Mouse (Mus musculus) heart, embryonic 12.5 days (tissue): ENCODE measurements around the gene Cdc42se2. TPM values are rescaled to one million over a fixed set of nuclear protein-coding genes. Genes with fewer than 3 reads are reported as not detected.

Experiments used
- ATAC-seq: fragments of 200-750 bp; cut with Nextera tagmentation; 2 replicates; pipeline ENCODE4 v1.8.0; 2017; ENCODE audit warnings: moderate TSS enrichment, moderate library complexity; ENCODE audit not compliant: insufficient number of reproducible peaks, low FRiP score
- H3K27ac ChIP-seq: fragments of 300-500 bp; sonication (generic); 2 replicates; pipeline ENCODE4 v1.5.1; 2016; ENCODE audit warnings: mild to moderate bottlenecking, moderate library complexity; ENCODE audit not compliant: poor library complexity, severe bottlenecking
- H3K27me3 ChIP-seq: fragments of 300-500 bp; sonication (generic); replicated peaks from 2 replicates; pipeline ENCODE4 v1.6.1; 2016; ENCODE audit warnings: mild to moderate bottlenecking, moderate library complexity
- H3K36me3 ChIP-seq: fragments of 300-500 bp; sonication (generic); 2 replicates; pipeline ENCODE4 v1.6.1; 2016; ENCODE audit warnings: mild to moderate bottlenecking, moderate library complexity
- H3K4me1 ChIP-seq: fragments of 300-500 bp; sonication (generic); replicated peaks from 2 replicates; pipeline ENCODE4 v1.6.1; 2016; ENCODE audit warnings: mild to moderate bottlenecking
- H3K4me2 ChIP-seq: fragments of 300-500 bp; sonication (generic); 2 replicates; pipeline ENCODE4 v1.6.1; 2016; ENCODE audit warnings: mild to moderate bottlenecking, moderate library complexity
- H3K4me3 ChIP-seq: fragments of 300-500 bp; sonication (generic); 2 replicates; pipeline ENCODE4 v1.5.1; 2016; ENCODE audit warnings: mild to moderate bottlenecking
- H3K9ac ChIP-seq: fragments of 300-500 bp; sonication (generic); 2 replicates; pipeline ENCODE4 v1.6.1; 2016; ENCODE audit warnings: mild to moderate bottlenecking, moderate library complexity
- H3K9me3 ChIP-seq: fragments of 300-500 bp; sonication (generic); replicated peaks from 2 replicates; pipeline ENCODE4 v1.6.1; 2016; ENCODE audit warnings: mild to moderate bottlenecking, moderate library complexity
- WGBS: fragments of 180-500 bp; shearing (Covaris S2); methylation state at CpG from one replicate; pipeline ENCODE4 v1.1.7; 2016; 5-methylcytosine and 5-hydroxymethylcytosine counted together
- polyA plus RNA-seq: library from polyadenylated mRNA; unstranded; fragments of >200 nt; fragmentation: Nextera tagmentation; extraction: Ambion mirVana; gene quantifications from 2 replicates; pipeline ENCODE4 v1.2.1, GENCODE M21; 2016

Cdc42se2 gene
- polyA plus RNA-seq, 1 experiment from 2014 or later, result 68.9 TPM

- H3K9ac ChIP-seq, result no peak overlapping the region
- ATAC-seq, result no peak
- H3K9me3 ChIP-seq, result no peaks in the 10 kb centered on the region
- no peaks in the 10 kb centered on the region for H3K36me3 ChIP-seq
- H3K4me2 ChIP-seq, result no peak overlapping the region
- WGBS, result 48% methylated on average over 4 of the region's 4 CpGs
- peak overlapping the region; percentile 64; the same call in 1 of the 2 replicates for H3K27ac ChIP-seq
- peaks cover 55% of the 10 kb centered on the region for H3K4me1 ChIP-seq
- no peak overlapping the region for H3K4me3 ChIP-seq
- no peaks in the 10 kb centered on the region for H3K27me3 ChIP-seq
These were observed 10.6 kb downstream of the Cdc42se2 start for GRCm38 (mm10) chr11:54776735-54777333.

- Histone ChIP-seq H3K4me1 (peaks cover 55% of the 10 kb centered on the region), H3K4me2 (peak overlapping the region; percentile 23; the same call in 1 of the 2 replicates)
These were observed 11.1 kb downstream of the Cdc42se2 start for GRCm38 (mm10) chr11:54776367-54776701.

GRCm38 (mm10) chr11:54775628-54776366 lies 11.7 kb downstream of the Cdc42se2 start:
- Histone ChIP-seq H3K27me3 (no peaks in the 10 kb centered on the region), H3K9me3 (no peaks in the 10 kb centered on the region), H3K9ac (no peak overlapping the region), H3K27ac (peak overlapping the region; percentile 64), H3K4me3 (no peak overlapping the region), H3K4me2 (peak overlapping the region; percentile 23; the same call in 1 of the 2 replicates), H3K36me3 (no peaks in the 10 kb centered on the region), H3K4me1 (peaks cover 55% of the 10 kb centered on the region)
- WGBS, result 40% methylated on average over 4 of the region's 4 CpGs
- ATAC-seq, result no peak

More at GRCm38 (mm10) chr11:54776367-54776701, 11.1 kb downstream of the Cdc42se2 start:
- H3K9me3 ChIP-seq, result no peaks in the 10 kb centered on the region
- no peaks in the 10 kb centered on the region for H3K27me3 ChIP-seq
- peak overlapping the region; percentile 64 for H3K27ac ChIP-seq
- no peak overlapping the region for H3K4me3 ChIP-seq
- no peak overlapping the region for H3K9ac ChIP-seq
- no peak for ATAC-seq
- H3K36me3 ChIP-seq, result no peaks in the 10 kb centered on the region
- 49% methylated on average over 2 of the region's 2 CpGs for WGBS

DNA sequence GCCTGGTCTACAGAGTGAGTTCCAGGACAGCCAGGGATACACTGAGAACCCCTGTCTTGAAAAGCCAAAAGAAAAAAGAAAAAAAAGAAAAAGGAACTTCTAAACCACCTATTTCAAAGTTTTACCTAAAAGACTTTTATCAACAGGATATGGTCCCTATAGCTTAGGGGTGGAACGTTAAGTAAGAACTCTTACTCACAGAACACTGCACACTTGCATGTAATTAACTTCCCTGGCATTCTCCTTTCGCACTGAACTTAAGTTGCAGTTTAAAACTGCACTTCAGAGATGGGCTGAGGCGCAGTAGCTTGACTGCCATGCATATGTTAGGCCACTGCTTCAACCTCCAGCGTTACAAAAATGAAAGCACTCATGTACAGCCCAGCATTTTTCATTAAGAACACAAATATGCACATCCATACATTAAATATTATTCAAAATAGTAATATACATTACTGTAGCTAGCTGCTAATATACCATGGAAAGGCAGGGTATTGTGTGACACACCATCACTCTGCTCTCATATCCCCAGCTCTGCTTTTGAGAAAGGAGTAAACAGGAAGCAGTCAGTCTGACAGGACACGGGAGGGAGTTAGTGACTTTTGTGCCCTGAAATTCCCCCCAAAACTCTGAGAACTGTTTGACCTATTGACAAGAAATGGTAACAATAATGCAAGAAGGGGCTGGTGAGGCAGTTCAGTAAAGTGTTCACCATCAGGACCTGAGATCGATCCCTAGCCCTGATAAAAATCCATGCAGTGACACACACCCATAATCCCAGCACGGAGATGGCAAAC lies 13.0 kb downstream of the Cdc42se2 start:
- no peak for ATAC-seq
- Histone ChIP-seq H3K27ac (no peak overlapping the region), H3K4me3 (no peak overlapping the region), H3K4me2 (no peak overlapping the region), H3K4me1 (peaks cover 57% of the 10 kb centered on the region), H3K36me3 (no peaks in the 10 kb centered on the region), H3K27me3 (no peaks in the 10 kb centered on the region), H3K9me3 (no peaks in the 10 kb centered on the region), H3K9ac (no peak overlapping the region)
- WGBS, result 71% methylated on average over 7 of the region's 7 CpGs

- Histone ChIP-seq H3K4me3 (no peak overlapping the region), H3K4me2 (no peak overlapping the region), H3K36me3 (no peaks in the 10 kb centered on the region), H3K9me3 (no peaks in the 10 kb centered on the region), H3K4me1 (peaks cover 41% of the 10 kb centered on the region), H3K27ac (no peak overlapping the region), H3K9ac (no peak overlapping the region), H3K27me3 (no peaks in the 10 kb centered on the region)
- no peak for ATAC-seq
These were observed 15.9 kb downstream of the Cdc42se2 start for GRCm38 (mm10) chr11:54771549-54771948.

DNA sequence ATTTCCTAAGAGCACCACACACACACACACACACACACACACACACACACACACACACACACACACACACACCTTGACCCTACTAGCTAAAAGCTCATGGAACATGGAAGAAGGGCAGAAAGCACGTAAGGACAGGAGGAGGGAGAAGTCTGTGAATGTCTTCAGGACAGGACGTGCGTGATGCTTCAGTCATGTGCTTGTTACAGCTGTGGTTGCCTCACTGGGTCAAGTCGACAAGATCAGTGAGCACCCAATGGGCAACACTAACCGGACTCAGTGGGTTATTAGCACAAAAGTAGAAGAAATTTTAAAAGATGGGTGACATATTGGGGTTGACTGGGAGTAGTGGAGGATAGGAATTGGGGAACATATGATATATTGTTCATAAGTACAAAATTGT lies 17.6 kb downstream of the Cdc42se2 start:
- no peak overlapping the region for H3K9ac ChIP-seq
- H3K27me3 ChIP-seq, result no peaks in the 10 kb centered on the region
- H3K9me3 ChIP-seq, result no peaks in the 10 kb centered on the region
- H3K4me2 ChIP-seq, result no peak overlapping the region
- 83% methylated on average over 5 of the region's 5 CpGs for WGBS
- no peak overlapping the region for H3K4me3 ChIP-seq
- H3K36me3 ChIP-seq, result peaks cover 5% of the 10 kb centered on the region
- H3K4me1 ChIP-seq, result peaks cover 26% of the 10 kb centered on the region
- H3K27ac ChIP-seq, result no peak overlapping the region
- ATAC-seq, result no peak

DNA sequence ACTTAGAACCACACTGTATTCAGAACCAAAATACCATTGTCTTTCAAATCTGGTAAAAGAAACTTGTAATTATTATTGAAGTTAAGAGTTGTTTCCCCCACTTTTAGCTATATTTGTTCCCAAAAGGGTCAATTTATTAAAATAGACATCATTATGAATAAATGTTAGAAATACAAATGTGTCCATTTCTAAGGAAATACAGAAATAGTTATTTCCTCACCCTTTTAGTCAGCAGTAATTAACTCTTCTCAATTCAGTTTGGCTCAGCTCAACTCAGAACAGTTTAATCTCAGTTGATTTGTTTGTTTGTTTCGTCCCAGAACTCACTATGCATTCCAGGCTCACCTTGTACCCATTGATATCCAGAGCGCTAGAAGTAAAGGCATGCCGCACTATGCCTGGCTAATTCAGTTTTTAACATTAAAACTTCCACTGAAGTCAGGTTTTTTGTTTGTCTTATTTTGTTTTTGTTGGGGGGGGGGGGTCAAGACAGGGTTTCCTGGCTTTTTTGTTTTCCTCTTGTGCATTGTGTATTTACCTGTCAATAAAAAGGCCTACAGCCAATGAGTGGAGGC lies 19.3 kb downstream of the Cdc42se2 start:
- Histone ChIP-seq H3K9ac (no peak overlapping the region), H3K27me3 (no peaks in the 10 kb centered on the region), H3K4me3 (no peak overlapping the region), H3K36me3 (peaks cover 5% of the 10 kb centered on the region), H3K4me2 (no peak overlapping the region), H3K27ac (no peak overlapping the region), H3K4me1 (peaks cover 21% of the 10 kb centered on the region), H3K9me3 (no peaks in the 10 kb centered on the region)
- WGBS, result 88% methylated on average over 3 of the region's 3 CpGs
- no peak for ATAC-seq

DNA sequence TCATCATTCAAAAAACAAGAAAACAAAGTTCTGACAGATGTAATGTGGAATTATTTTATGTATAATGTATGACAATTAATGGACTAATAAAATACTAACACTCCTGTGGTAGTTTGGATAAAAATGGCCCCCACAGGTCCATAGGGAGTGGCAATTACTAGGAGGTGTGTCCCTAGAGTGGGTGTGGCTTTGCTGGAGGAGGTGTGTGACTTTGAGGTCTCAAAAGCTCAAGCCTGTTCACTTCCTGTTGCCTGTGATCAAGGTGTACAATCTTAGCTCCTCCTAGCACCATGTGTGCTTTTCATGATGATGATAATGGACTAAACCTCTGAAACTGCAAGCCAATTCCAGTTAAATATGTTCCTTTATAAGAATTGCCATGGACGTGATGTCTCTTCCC lies 22.7 kb downstream of the Cdc42se2 start:
- Histone ChIP-seq H3K36me3 (peaks cover 8% of the 10 kb centered on the region), H3K4me2 (no peak overlapping the region), H3K4me3 (no peak overlapping the region), H3K4me1 (peaks cover 25% of the 10 kb centered on the region), H3K27me3 (no peaks in the 10 kb centered on the region), H3K9ac (no peak overlapping the region), H3K9me3 (no peaks in the 10 kb centered on the region), H3K27ac (no peak overlapping the region)
- ATAC-seq, result no peak
- WGBS, result 92% methylated on average over 1 of the region's 1 CpGs

DNA sequence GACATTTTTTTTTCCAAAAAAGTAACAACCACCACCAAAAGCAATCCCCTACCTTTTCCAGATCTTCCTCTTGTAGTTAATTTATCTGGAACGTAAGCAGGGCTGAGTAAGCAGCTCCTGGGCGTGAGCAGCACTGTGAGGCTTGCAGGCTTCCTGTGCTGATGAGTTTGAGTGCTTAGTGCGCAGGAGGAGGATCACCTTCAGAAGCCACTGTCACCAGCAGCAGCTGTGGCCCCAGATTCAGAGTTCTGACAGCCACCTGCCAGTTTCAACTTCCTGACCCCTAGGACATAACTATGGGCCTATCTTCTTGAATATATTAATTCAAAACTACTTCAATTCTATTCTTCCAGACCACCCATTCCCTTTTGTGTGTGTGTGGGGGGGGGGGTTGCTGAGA lies 23.4 kb downstream of the Cdc42se2 start:
- H3K9me3 ChIP-seq, result no peaks in the 10 kb centered on the region
- 51% methylated on average over 3 of the region's 3 CpGs for WGBS
- no peak overlapping the region for H3K27ac ChIP-seq
- no peak overlapping the region for H3K4me3 ChIP-seq
- no peak overlapping the region for H3K9ac ChIP-seq
- no peaks in the 10 kb centered on the region for H3K27me3 ChIP-seq
- H3K4me1 ChIP-seq, result peaks cover 20% of the 10 kb centered on the region
- peaks cover 8% of the 10 kb centered on the region for H3K36me3 ChIP-seq
- H3K4me2 ChIP-seq, result no peak overlapping the region
- no peak for ATAC-seq

GRCm38 (mm10) chr11:54762735-54763134 lies 24.7 kb downstream of the Cdc42se2 start:
- peaks cover 20% of the 10 kb centered on the region for H3K4me1 ChIP-seq
- no peak overlapping the region for H3K4me3 ChIP-seq
- H3K4me2 ChIP-seq, result no peak overlapping the region
- H3K9ac ChIP-seq, result no peak overlapping the region
- WGBS, result 84% methylated on average over 5 of the region's 5 CpGs
- no peaks in the 10 kb centered on the region for H3K9me3 ChIP-seq
- no peak overlapping the region for H3K27ac ChIP-seq
- no peaks in the 10 kb centered on the region for H3K27me3 ChIP-seq
- ATAC-seq, result no peak
- peaks cover 8% of the 10 kb centered on the region for H3K36me3 ChIP-seq

GRCm38 (mm10) chr11:54757993-54758392 lies 29.5 kb downstream of the Cdc42se2 start:
- Histone ChIP-seq H3K4me1 (peaks cover 29% of the 10 kb centered on the region), H3K9ac (no peak overlapping the region), H3K4me3 (no peak overlapping the region), H3K4me2 (no peak overlapping the region), H3K9me3 (no peaks in the 10 kb centered on the region), H3K27ac (no peak overlapping the region), H3K36me3 (peaks cover 15% of the 10 kb centered on the region), H3K27me3 (no peaks in the 10 kb centered on the region)
- no peak for ATAC-seq
- WGBS, result 49% methylated on average over 1 of the region's 1 CpGs
